Mouse (Mus musculus): ENCODE data around the gene A930004D18Rik. TPM values are rescaled to one million over a fixed set of nuclear protein-coding genes. Genes with fewer than 3 reads are reported as not detected.
A peak's percentile ranks its signal among the peaks of the same experiment; 100 is the strongest.

A930004D18Rik gene
- polyA plus RNA-seq, 1 experiment from 2014 or later: 9.5 TPM

DNA sequence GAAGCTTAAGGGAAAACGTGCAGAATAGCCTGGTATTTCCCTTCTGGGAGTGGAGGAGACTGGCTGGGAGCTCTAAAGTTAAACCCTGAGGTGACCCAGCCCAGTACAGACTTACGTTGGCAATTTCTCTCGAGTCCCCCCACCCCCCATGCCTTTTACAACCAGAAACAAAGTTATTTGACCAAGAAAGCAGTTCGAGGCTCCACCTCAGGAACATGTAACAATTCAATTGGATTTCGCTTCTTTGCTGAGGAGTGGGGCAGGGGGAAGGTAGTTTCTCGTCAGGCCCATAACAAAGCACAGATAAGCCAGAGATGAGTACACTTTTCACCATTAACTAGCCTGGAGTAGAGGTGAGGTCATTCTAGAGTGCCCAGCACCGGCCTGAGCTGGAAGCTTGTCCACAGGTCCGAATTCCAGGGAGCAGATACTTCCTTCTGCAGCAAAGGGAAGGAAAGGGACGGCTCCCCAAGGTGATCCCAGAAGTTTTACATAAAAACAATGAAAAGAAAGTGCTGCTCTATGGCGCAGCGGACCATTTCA is 11.8 kb upstream of the A930004D18Rik start:
- no peaks in the 10 kb centered on the region for H3K27me3 ChIP-seq (ENCODE audit: control insufficient read depth, insufficient read depth, low read length)
- no peaks in the 10 kb centered on the region for H3K9me3 ChIP-seq (replicated peaks; ENCODE audit: control insufficient read depth, low read length)
- H3K27ac ChIP-seq (ENCODE audit: low read length): peak overlapping the region; percentile 99
- WGBS: 13% methylated on average over 11 of the region's 11 CpGs
- no peaks in the 10 kb centered on the region for H3K36me3 ChIP-seq (ENCODE audit: control insufficient read depth, insufficient read depth)
- peak overlapping the region; percentile 75 for H3K9ac ChIP-seq (ENCODE audit: low read length)
- H3K4me1 ChIP-seq (ENCODE audit: control insufficient read depth, insufficient read depth, low read length): peaks cover 19% of the 10 kb centered on the region
- peak overlapping the region; percentile 95 for H3K4me3 ChIP-seq (ENCODE audit: low read length)
- H3K4me2 ChIP-seq (ENCODE audit: low read depth, low read length): peak overlapping the region; percentile 80
- no peak for ATAC-seq (replicated peaks; ENCODE audit: extremely low read depth, insufficient read depth, low FRiP score)

DNA sequence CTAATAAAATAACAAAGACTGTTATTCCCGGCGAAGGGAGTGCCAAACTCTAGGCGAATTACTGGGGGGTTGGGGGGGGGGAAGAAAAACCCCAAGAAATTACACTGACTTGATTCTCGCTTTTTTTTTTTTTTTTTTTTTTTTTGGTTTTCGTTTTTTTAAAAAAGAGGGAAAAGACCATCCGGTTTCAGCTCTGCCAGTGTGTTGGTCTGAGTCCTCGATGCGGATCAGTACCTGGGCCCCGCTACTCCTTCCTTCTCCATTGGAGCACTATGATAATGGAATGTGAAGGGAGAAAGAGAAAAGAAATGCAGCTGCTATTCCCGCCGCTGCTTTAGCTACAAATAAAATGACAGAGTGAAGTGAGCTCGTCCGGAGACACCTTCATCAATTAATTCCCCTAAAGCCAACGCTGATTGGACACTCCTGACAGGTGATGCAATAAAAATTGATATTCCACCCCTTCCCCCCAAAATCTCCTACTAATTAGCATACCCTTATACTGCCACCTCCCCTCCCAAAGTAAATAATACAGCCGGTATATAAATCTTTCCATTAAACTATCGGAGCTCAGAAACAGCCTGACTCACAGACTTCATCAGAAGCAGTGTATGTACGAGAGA is 11.0 kb upstream of the A930004D18Rik start, which contains the start of gene Skida1:
TSS of gene Skida1 (minus strand) at position 599 of the 623 bp plus-strand sequence.
- WGBS: 1% methylated on average over 17 of the region's 17 CpGs
- H3K9ac ChIP-seq (ENCODE audit: low read length): peak within 1 kb of the TSS; percentile 99
- H3K4me1 ChIP-seq (ENCODE audit: control insufficient read depth, insufficient read depth, low read length): peaks cover 13% of the 10 kb centered on the region
- H3K36me3 ChIP-seq (ENCODE audit: control insufficient read depth, insufficient read depth): no peaks in the 10 kb centered on the region
- peak within 1 kb of the TSS; percentile 99 for H3K27ac ChIP-seq (ENCODE audit: low read length)
- H3K4me2 ChIP-seq (ENCODE audit: low read depth, low read length): peak within 1 kb of the TSS; percentile 80
- H3K27me3 ChIP-seq (ENCODE audit: control insufficient read depth, insufficient read depth, low read length): no peaks in the 10 kb centered on the region
- no peak for ATAC-seq (replicated peaks; ENCODE audit: extremely low read depth, insufficient read depth, low FRiP score)
- H3K4me3 ChIP-seq (ENCODE audit: low read length): peak within 1 kb of the TSS; percentile 95
- no peaks in the 10 kb centered on the region for H3K9me3 ChIP-seq (replicated peaks; ENCODE audit: control insufficient read depth, low read length)

- under 1% methylated on average over 70 of the region's 70 CpGs for WGBS
- Histone ChIP-seq H3K27me3 (ENCODE audit: control insufficient read depth, insufficient read depth, low read length) (no peaks in the 10 kb centered on the region), H3K4me1 (ENCODE audit: control insufficient read depth, insufficient read depth, low read length) (peaks cover 16% of the 10 kb centered on the region), H3K9me3 (replicated peaks; ENCODE audit: control insufficient read depth, low read length) (no peaks in the 10 kb centered on the region), H3K36me3 (ENCODE audit: control insufficient read depth, insufficient read depth) (no peaks in the 10 kb centered on the region), H3K27ac (ENCODE audit: low read length) (peak overlapping the region; percentile 99), H3K4me2 (ENCODE audit: low read depth, low read length) (peak overlapping the region; percentile 80), H3K9ac (ENCODE audit: low read length) (peak overlapping the region; percentile 99), H3K4me3 (ENCODE audit: low read length) (peak overlapping the region; percentile 95)
- ATAC-seq (replicated peaks; ENCODE audit: extremely low read depth, insufficient read depth, low FRiP score): peak; percentile 84
Observed at GRCm38 (mm10) chr2:18047646-18048452, 10.3 kb upstream of the A930004D18Rik start.

DNA sequence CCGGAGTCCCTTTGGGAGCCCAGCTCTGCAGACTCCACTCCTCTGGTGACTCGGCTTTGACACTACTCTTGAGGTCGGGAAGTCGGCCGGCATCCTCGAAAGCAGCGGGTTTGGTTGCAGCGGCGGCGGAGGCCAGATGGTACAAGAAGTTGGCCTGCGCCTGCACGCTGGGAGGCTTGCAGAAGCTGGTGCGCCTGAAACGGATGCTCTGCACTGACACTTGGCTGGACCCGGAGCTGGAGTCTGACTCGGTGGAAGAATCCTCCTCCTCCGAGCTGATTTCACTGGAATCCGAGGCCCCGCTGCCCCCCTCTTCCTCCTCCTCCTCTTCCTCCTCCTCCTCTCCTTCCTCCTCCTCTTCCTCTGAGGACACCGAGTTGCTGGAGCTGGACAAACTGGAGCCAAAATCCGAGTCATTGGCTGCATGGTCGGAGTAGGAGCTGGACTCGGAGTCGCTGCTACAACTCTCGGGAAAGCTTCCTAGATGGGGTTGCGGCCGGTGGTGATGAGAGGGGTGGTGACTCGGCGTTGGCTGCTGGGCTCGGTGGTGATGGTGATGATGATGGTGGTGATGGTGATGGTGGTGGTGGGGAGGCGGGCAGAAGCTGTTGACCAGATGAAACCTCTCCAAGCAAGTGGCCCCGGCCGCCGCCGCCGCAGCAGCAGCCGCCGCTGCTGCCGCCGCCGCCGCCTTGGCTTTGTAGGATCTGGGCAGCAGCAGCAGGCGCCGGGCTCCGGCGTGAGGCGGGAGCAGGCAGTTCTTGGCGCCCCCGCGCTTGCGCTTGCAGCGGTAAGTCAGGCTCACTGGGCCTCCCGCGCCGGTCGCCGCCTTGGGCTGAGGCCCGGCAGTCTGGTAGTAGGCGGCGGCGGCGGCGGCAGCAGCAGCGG is 9.5 kb upstream of the A930004D18Rik start:
- no peaks in the 10 kb centered on the region for H3K9me3 ChIP-seq (replicated peaks; ENCODE audit: control insufficient read depth, low read length)
- ATAC-seq (replicated peaks; ENCODE audit: extremely low read depth, insufficient read depth, low FRiP score): peak; percentile 47
- peak overlapping the region; percentile 99 for H3K9ac ChIP-seq (ENCODE audit: low read length)
- peak overlapping the region; percentile 95 for H3K4me3 ChIP-seq (ENCODE audit: low read length)
- H3K4me2 ChIP-seq (ENCODE audit: low read depth, low read length): peak overlapping the region; percentile 80
- H3K27ac ChIP-seq (ENCODE audit: low read length): peak overlapping the region; percentile 99
- no peaks in the 10 kb centered on the region for H3K36me3 ChIP-seq (ENCODE audit: control insufficient read depth, insufficient read depth)
- peaks cover 21% of the 10 kb centered on the region for H3K4me1 ChIP-seq (ENCODE audit: control insufficient read depth, insufficient read depth, low read length)
- WGBS: under 1% methylated on average over 62 of the region's 64 CpGs
- H3K27me3 ChIP-seq (ENCODE audit: control insufficient read depth, insufficient read depth, low read length): no peaks in the 10 kb centered on the region

- 2% methylated on average over 4 of the region's 4 CpGs for WGBS
Observed at GRCm38 (mm10) chr2:18046186-18046585, 8.6 kb upstream of the A930004D18Rik start.

DNA sequence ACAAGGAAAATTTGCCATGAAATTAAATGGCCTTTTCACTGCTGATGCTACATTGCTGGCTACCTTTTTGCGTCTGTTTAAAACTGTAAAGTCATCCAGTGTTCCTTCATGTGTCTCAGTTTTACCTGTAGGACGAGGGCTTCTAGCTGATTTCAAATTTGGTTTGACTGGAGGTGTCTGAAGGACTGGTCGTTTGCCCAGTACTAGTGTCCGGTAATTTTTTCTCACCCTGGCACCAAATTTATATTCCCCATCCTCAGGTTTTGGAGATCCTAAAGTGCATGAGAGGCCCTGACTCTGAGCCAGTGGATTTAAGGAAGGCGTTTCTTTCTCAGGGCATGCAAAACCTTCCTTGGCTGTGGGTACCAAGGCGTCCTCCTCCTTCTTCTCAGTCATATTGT is 8.2 kb upstream of the A930004D18Rik start:
- WGBS: 21% methylated on average over 6 of the region's 6 CpGs
- H3K4me2 ChIP-seq (ENCODE audit: low read depth, low read length): peak overlapping the region; percentile 80
- peak overlapping the region; percentile 99 for H3K27ac ChIP-seq (ENCODE audit: low read length)
- no peaks in the 10 kb centered on the region for H3K36me3 ChIP-seq (ENCODE audit: control insufficient read depth, insufficient read depth)
- no peak for ATAC-seq (replicated peaks; ENCODE audit: extremely low read depth, insufficient read depth, low FRiP score)
- H3K27me3 ChIP-seq (ENCODE audit: control insufficient read depth, insufficient read depth, low read length): no peaks in the 10 kb centered on the region
- H3K9ac ChIP-seq (ENCODE audit: low read length): peak overlapping the region; percentile 99
- H3K4me3 ChIP-seq (ENCODE audit: low read length): peak overlapping the region; percentile 95
- no peaks in the 10 kb centered on the region for H3K9me3 ChIP-seq (replicated peaks; ENCODE audit: control insufficient read depth, low read length)
- peaks cover 18% of the 10 kb centered on the region for H3K4me1 ChIP-seq (ENCODE audit: control insufficient read depth, insufficient read depth, low read length)

More at GRCm38 (mm10) chr2:18046186-18046585, 8.6 kb upstream of the A930004D18Rik start:
- Histone ChIP-seq H3K4me2 (ENCODE audit: low read depth, low read length) (peak overlapping the region; percentile 80), H3K27ac (ENCODE audit: low read length) (peak overlapping the region; percentile 99), H3K36me3 (ENCODE audit: control insufficient read depth, insufficient read depth) (no peaks in the 10 kb centered on the region), H3K4me1 (ENCODE audit: control insufficient read depth, insufficient read depth, low read length) (peaks cover 18% of the 10 kb centered on the region), H3K27me3 (ENCODE audit: control insufficient read depth, insufficient read depth, low read length) (no peaks in the 10 kb centered on the region), H3K9ac (ENCODE audit: low read length) (peak overlapping the region; percentile 99), H3K9me3 (replicated peaks; ENCODE audit: control insufficient read depth, low read length) (no peaks in the 10 kb centered on the region), H3K4me3 (ENCODE audit: low read length) (peak overlapping the region; percentile 95)
- ATAC-seq (replicated peaks; ENCODE audit: extremely low read depth, insufficient read depth, low FRiP score): no peak

DNA sequence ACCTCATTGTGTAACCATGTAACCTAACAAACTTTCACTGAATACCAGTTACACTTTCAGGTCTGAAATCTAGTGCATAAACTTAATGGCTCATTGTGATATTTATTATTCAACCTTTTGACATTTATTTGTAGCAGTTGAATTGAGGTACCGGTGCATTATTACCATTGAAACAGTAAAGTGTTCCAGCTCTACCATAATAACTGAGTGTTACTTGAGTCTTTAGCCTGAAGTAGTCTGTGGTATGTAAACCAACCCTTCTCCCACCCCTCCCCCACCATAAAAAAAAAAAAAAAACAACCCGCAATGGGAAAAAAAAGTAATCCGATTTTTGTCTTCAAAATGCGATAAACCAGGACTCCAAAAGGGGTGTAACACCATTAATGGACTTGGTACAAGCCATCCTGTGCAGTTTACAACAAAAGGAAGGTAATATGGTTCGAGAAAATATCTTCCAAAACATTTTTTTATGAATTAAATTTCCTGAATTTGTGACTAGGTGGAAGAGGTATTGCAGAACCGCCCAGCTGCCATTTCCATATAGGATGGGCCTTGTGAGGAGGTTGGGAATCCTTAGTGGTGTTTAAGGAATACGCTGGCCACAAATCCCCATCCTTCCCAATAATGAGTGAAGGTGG is 7.7 kb upstream of the A930004D18Rik start:
- 20% methylated on average over 7 of the region's 7 CpGs for WGBS
- H3K9ac ChIP-seq (ENCODE audit: low read length): peak overlapping the region; percentile 99
- H3K9me3 ChIP-seq (replicated peaks; ENCODE audit: control insufficient read depth, low read length): no peaks in the 10 kb centered on the region
- H3K27me3 ChIP-seq (ENCODE audit: control insufficient read depth, insufficient read depth, low read length): no peaks in the 10 kb centered on the region
- H3K4me3 ChIP-seq (ENCODE audit: low read length): peak overlapping the region; percentile 95
- H3K27ac ChIP-seq (ENCODE audit: low read length): peak overlapping the region; percentile 99; the same call in 1 of the 2 replicates
- no peak for ATAC-seq (replicated peaks; ENCODE audit: extremely low read depth, insufficient read depth, low FRiP score)
- peaks cover 18% of the 10 kb centered on the region for H3K4me1 ChIP-seq (ENCODE audit: control insufficient read depth, insufficient read depth, low read length)
- H3K4me2 ChIP-seq (ENCODE audit: low read depth, low read length): peak overlapping the region; percentile 80
- H3K36me3 ChIP-seq (ENCODE audit: control insufficient read depth, insufficient read depth): no peaks in the 10 kb centered on the region

Measured in heart, embryonic 16.5 days (tissue).